In the genomic region with DNA sequence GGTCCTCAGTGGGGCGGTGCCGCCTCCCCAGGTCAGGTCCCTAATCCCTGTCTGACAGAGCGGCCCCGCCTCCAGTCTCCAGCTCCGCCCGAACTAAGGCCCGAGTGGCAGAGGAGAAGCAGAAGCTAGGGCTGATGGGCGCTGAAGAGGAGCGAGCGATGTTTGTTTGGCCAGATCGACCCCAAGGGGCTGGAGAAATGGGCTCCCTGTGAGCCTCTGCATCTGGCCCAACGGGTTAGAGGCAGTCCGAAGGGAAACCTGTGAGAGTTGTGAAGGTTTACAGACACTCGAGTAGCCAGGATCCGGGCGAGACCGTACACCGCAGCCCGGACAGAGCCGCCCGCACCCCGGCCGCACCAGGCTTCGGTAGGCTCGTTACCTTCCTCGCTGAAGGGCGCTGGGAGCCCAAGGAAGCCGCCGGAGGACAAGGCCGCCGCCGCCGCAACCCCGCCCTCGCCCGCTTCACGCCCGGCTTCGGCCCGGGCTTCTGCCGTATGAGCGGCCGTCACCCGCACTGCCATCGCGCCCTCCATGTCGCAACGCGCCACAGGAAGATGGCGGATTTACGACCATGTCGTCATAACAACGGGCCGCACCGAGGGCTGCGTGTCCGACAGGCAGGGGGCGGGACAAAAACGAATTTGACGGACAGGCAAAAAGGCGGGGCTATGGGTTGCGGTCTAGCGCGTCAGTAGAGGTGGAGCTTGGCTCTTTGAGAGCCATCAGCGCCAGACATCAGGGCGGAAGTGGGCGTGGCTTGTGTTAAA, we compare ENCODE assay signal across 8 mouse cellular contexts. TPM values are rescaled to one million over a fixed set of nuclear protein-coding genes. Genes with fewer than 3 reads are reported as not detected.
DNase-seq lines count a peak whose midpoint lies in the region; ATAC-seq lines count a peak whose summit lies in the region.

No protein-coding gene starts in this region.

- H3K9ac ChIP-seq in hindbrain, embryonic 12.5 days: peak overlapping the region; percentile 89

- peak; percentile 97 for DNase-seq in Muller cell, postnatal 12 days (ENCODE audit: inconsistent ontology term)
- DNase-seq in cerebellum, adult 9-11 months: peak; percentile 99
- DNase-seq in frontal cortex, adult 2 months (ENCODE audit: extremely low spot score in 1 of 2, low spot score in 1 of 2): peak; percentile 98 to 99
- DNase-seq in layer of hippocampus, postnatal 14 days (ENCODE audit: low spot score in 2 of 2): peak; percentile 98 to 99
- peak; percentile 100 for DNase-seq in lung, postnatal 14 days
- peak; percentile 99 for DNase-seq in retina, adult 2 months (ENCODE audit: low read depth, low spot score)
- peak; percentile 98 to 99 for DNase-seq in thymus, postnatal 36 days

- ATAC-seq in hindbrain, embryonic 12.5 days (ENCODE audit: low FRiP score): peak; percentile 93

- H3K27me3 ChIP-seq in hindbrain, embryonic 12.5 days: no peaks in the 10 kb centered on the region

- H3K27ac ChIP-seq in hindbrain, embryonic 12.5 days: peak overlapping the region; percentile 94

- H3K4me3 ChIP-seq in hindbrain, embryonic 12.5 days: peak overlapping the region; percentile 83

- peak overlapping the region; percentile 82 for H3K4me2 ChIP-seq in hindbrain, embryonic 12.5 days (replicated peaks)

- H3K9me3 ChIP-seq in hindbrain, embryonic 12.5 days (replicated peaks): no peaks in the 10 kb centered on the region

- H3K4me1 ChIP-seq in hindbrain, embryonic 12.5 days: peaks cover 14% of the 10 kb centered on the region

- under 1% methylated on average over 67 of the region's 67 CpGs for WGBS in hindbrain, embryonic 12.5 days

- peaks cover 19% of the 10 kb centered on the region for H3K36me3 ChIP-seq in hindbrain, embryonic 12.5 days

RNA-seq across cellular contexts. Expression of a gene that starts 12.0 kb away (rescaled TPM):
- polyA plus RNA-seq in frontal cortex, adult 2 months (2012; rRNA removed): 18.3 and 22.9 TPM in 2 replicates
- polyA plus RNA-seq in hindbrain, embryonic 12.5 days (2016; fragmentation: Nextera tagmentation; extraction: Ambion mirVana): 4.2 and 7.0 TPM in 2 replicates
- 1 to 10 TPM; 5.2 to 8.1 TPM for total RNA-seq in layer of hippocampus, postnatal 14 days (2021)

RNA-seq across cellular contexts. Expression of a gene that starts 15.2 kb away (rescaled TPM):
- 86.1 and 86.4 TPM in 2 replicates for polyA plus RNA-seq in frontal cortex, adult 2 months (2012; rRNA removed)
- polyA plus RNA-seq in hindbrain, embryonic 12.5 days (2016; fragmentation: Nextera tagmentation; extraction: Ambion mirVana): 35.3 and 39.4 TPM in 2 replicates
- total RNA-seq in layer of hippocampus, postnatal 14 days (2021): 10 to 100 TPM; 27.8 to 32.3 TPM

RNA-seq across cellular contexts. Expression of a gene that starts 15.3 kb away (rescaled TPM):
- 85.4 and 95.8 TPM in 2 replicates for polyA plus RNA-seq in frontal cortex, adult 2 months (2012; rRNA removed)
- 52.5 and 57.3 TPM in 2 replicates for polyA plus RNA-seq in hindbrain, embryonic 12.5 days (2016; fragmentation: Nextera tagmentation; extraction: Ambion mirVana)
- total RNA-seq in layer of hippocampus, postnatal 14 days (2021): 10 to 100 TPM; 71.8 to 73.5 TPM

RNA-seq across cellular contexts. Expression of a gene that starts 18.7 kb away (rescaled TPM):
- 2.1 and 2.6 TPM in 2 replicates for polyA plus RNA-seq in frontal cortex, adult 2 months (2012; rRNA removed)
- polyA plus RNA-seq in hindbrain, embryonic 12.5 days (2016; fragmentation: Nextera tagmentation; extraction: Ambion mirVana): 1.2 TPM in 1 of 2 replicates, not detected in the other
- 1 to 10 TPM; 1.0 to 2.1 TPM for total RNA-seq in layer of hippocampus, postnatal 14 days (2021)

RNA-seq across cellular contexts. Expression of a gene that starts 23.9 kb away (rescaled TPM):
- 37.9 and 45.7 TPM in 2 replicates for polyA plus RNA-seq in frontal cortex, adult 2 months (2012; rRNA removed)
- 35.2 and 36.9 TPM in 2 replicates for polyA plus RNA-seq in hindbrain, embryonic 12.5 days (2016; fragmentation: Nextera tagmentation; extraction: Ambion mirVana)
- 10 to 100 TPM; 30.7 to 32.1 TPM for total RNA-seq in layer of hippocampus, postnatal 14 days (2021)

Comparison
In these comparisons a context has a peak if more than half of its experiments do, and no peak if none do; other contexts are left out.
1. Peak in every context shown above with its lines: DNase-seq, ATAC-seq, H3K4me3 ChIP-seq and H3K27ac ChIP-seq.